In genomic region chr9:65728588-65728987, GRCm38 (mm10) we compare ENCODE assay signal across 16 mouse cellular contexts.
DNase-seq lines count a peak whose midpoint lies in the region.
"Had no signal": no experiment of that assay in that cellular context is flagged by ENCODE, and none has a peak within 500 bp of the region (broad histone marks: within the 10 kb centered on the region; RNA-seq: fewer than 3 reads in every experiment).

No protein-coding gene starts in this region.

- DNase-seq in heart, adult 11 months, result peak; percentile 27
- DNase-seq in heart, postnatal 4 days, result no peak
- peak; percentile 88 for DNase-seq in fat pad, adult 2 months (ENCODE audit: extremely low read depth, low read depth, low spot score)
- DNase-seq in gonadal fat pad, adult 2 months (ENCODE audit: low read depth), result peak; percentile 88
- no peak for DNase-seq in right cerebral cortex, postnatal 25 days
- no peak for DNase-seq in natural killer cell, adult 2 months (ENCODE audit: low spot score in 2 of 2)
- DNase-seq: adrenal gland, adult 2 months; adrenal gland, adult 8-10 months; adrenal gland, postnatal 10 days; adrenal gland, postnatal 14 days; adrenal gland, postnatal 25 days; adrenal gland, postnatal 36 days; B cell, adult 2 months; cerebellum, adult 11 months; cerebellum, adult 11-12 months; cerebellum, adult 18-20 months had no signal

Comparison
In these comparisons a context has a peak if more than half of its experiments do, and no peak if none do; other contexts are left out.
1. DNase-seq: peak in heart, adult 11 months (single experiment), fat pad, adult 2 months (single experiment) and gonadal fat pad, adult 2 months (single experiment); none in heart, postnatal 4 days (single experiment), right cerebral cortex, postnatal 25 days (single experiment) and natural killer cell, adult 2 months (0 of 2).